Mouse (Mus musculus): ENCODE measurements at regions not wholly inside any gene's neighbourhood (a gene's known extent, or its start where the extent isn't known, plus 50 kb on each side); places are given as distances from the start of the nearest gene placed in this dataset.

DNA sequence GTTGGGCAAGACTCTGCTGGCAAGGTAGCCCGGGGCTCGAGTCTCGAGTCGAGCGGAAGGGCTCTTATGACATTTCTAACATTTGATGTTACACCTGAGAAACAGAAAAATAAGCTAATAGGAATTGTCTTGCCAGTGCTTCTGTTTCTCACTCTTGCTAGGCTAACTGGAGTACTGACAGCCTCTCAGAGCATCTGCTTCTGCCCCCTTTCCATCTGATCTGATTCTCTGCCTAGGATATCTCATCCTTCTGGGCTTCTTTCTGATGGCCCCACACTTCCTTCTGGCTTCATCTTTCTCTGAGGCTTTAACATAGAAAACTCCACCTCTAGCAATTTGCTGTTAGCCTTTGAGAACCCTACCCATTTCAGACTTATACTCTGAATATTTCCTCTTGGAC is 95.0 kb upstream of the Arhgef9 start:
- no peak for TF ChIP-seq CTCF (conservative IDR thresholded peaks at IDR 0.05; ENCODE audit: insufficient read depth, insufficient read length, low read depth, low read length)
- TF ChIP-seq POLR2A (IDR thresholded peaks at IDR 0.05; ENCODE audit: low read depth, low read length), result no peak
